Mouse (Mus musculus) liver, embryonic 12.5 days (tissue): ENCODE results near the gene Lrrc4c. TPM values are rescaled to one million over a fixed set of nuclear protein-coding genes. Genes with fewer than 3 reads are reported as not detected.

Source experiments
- ATAC-seq: fragments of 200-750 bp; cut with Nextera tagmentation; 2 replicates; pipeline ENCODE4 v1.8.0; 2017; ENCODE audit warnings: moderate number of reproducible peaks, mild to moderate bottlenecking, moderate library complexity
- H3K27ac ChIP-seq: fragments of 300-500 bp; sonication (generic); 2 replicates; pipeline ENCODE4 v1.5.1; 2016; ENCODE audit warnings: mild to moderate bottlenecking
- H3K27me3 ChIP-seq: fragments of 300-500 bp; sonication (generic); replicated peaks from 2 replicates; pipeline ENCODE4 v1.6.1; 2016; ENCODE audit warnings: mild to moderate bottlenecking, moderate library complexity
- H3K36me3 ChIP-seq: fragments of 300-500 bp; sonication (generic); 2 replicates; pipeline ENCODE4 v1.6.1; 2016; ENCODE audit warnings: mild to moderate bottlenecking, moderate library complexity
- H3K4me1 ChIP-seq: fragments of 300-500 bp; sonication (generic); 2 replicates; pipeline ENCODE4 v1.6.1; 2016
- H3K4me2 ChIP-seq: fragments of 300-500 bp; sonication (generic); 2 replicates; pipeline ENCODE4 v1.6.1; 2016; ENCODE audit warnings: mild to moderate bottlenecking, moderate library complexity
- H3K4me3 ChIP-seq: fragments of 300-500 bp; sonication (generic); 2 replicates; pipeline ENCODE4 v1.5.1; 2016; ENCODE audit warnings: mild to moderate bottlenecking, moderate library complexity
- H3K9ac ChIP-seq: fragments of 300-500 bp; sonication (generic); 2 replicates; pipeline ENCODE4 v1.6.1; 2016; ENCODE audit warnings: mild to moderate bottlenecking, moderate library complexity
- H3K9me3 ChIP-seq: fragments of 300-500 bp; sonication (generic); replicated peaks from 2 replicates; pipeline ENCODE4 v1.6.1; 2016; ENCODE audit warnings: mild to moderate bottlenecking, moderate library complexity
- WGBS: fragments of 180-500 bp; shearing (Covaris S2); methylation state at CpG from one replicate; pipeline ENCODE4 v1.1.7; 2016; ENCODE audit not compliant: insufficient replicate concordance; 5-methylcytosine and 5-hydroxymethylcytosine counted together
- microRNA-seq: library from miRNA; unstranded; fragments of <30 nt; microRNA quantifications from one replicate; pipeline ENCODE4, GENCODE M21; 2017
- polyA plus RNA-seq: library from polyadenylated mRNA; unstranded; fragments of >200 nt; fragmentation: Nextera tagmentation; extraction: Ambion mirVana; gene quantifications from 2 replicates; pipeline ENCODE4 v1.2.1, GENCODE M21; 2016

Lrrc4c gene
- polyA plus RNA-seq, 1 experiment from 2014 or later = 0.20 TPM

- Histone ChIP-seq H3K36me3 (no peaks in the 10 kb centered on the region), H3K4me2 (no peak overlapping the region), H3K27me3 (no peaks in the 10 kb centered on the region), H3K4me3 (no peak overlapping the region), H3K27ac (no peak overlapping the region), H3K9ac (no peak overlapping the region), H3K9me3 (no peaks in the 10 kb centered on the region), H3K4me1 (no peaks in the 10 kb centered on the region)
- 62% methylated on average over 3 of the region's 3 CpGs for WGBS
- no peak for ATAC-seq
Observed at GRCm38 (mm10) chr2:97590563-97590962, 1272.6 kb downstream of the Lrrc4c start.

- H3K27ac ChIP-seq = no peak overlapping the region
- WGBS = 47% methylated on average over 3 of the region's 3 CpGs
- H3K36me3 ChIP-seq = no peaks in the 10 kb centered on the region
- H3K4me1 ChIP-seq = no peaks in the 10 kb centered on the region
- no peak overlapping the region for H3K4me3 ChIP-seq
- no peak for ATAC-seq
- no peak overlapping the region for H3K4me2 ChIP-seq
- H3K27me3 ChIP-seq = no peaks in the 10 kb centered on the region
- no peak overlapping the region for H3K9ac ChIP-seq
- no peaks in the 10 kb centered on the region for H3K9me3 ChIP-seq
Observed at GRCm38 (mm10) chr2:97604182-97604581, 1286.2 kb downstream of the Lrrc4c start.

GRCm38 (mm10) chr2:97604688-97605215, 1286.8 kb downstream of the Lrrc4c start:
- H3K27me3 ChIP-seq = no peaks in the 10 kb centered on the region
- 59% methylated on average over 3 of the region's 3 CpGs for WGBS
- no peak overlapping the region for H3K4me3 ChIP-seq
- no peak overlapping the region for H3K4me2 ChIP-seq
- H3K4me1 ChIP-seq = no peaks in the 10 kb centered on the region
- H3K9me3 ChIP-seq = no peaks in the 10 kb centered on the region
- no peaks in the 10 kb centered on the region for H3K36me3 ChIP-seq
- H3K9ac ChIP-seq = no peak overlapping the region
- no peak overlapping the region for H3K27ac ChIP-seq
- no peak for ATAC-seq

DNA sequence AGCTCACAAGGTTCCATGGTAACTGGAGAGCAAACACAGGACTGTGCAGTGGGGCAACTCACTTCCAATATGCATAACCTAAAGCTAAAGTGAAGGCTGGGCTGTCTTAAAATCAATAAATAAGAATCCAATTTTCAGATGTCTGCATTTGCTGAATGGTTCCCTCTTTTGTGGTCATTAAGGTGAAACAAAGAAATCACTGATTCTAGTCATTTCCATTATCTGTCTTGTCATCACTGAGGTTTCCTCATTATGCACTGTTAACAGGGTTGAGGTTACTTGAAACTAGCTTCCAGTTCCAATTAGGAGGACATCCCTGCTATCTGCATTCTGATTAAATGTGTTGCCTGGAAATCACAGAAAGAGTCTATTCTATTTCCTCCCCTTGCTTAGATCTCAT, 1291.5 kb downstream of the Lrrc4c start:
- no peak for ATAC-seq
- Histone ChIP-seq H3K9ac (no peak overlapping the region), H3K4me1 (no peaks in the 10 kb centered on the region), H3K27ac (no peak overlapping the region), H3K27me3 (no peaks in the 10 kb centered on the region), H3K9me3 (no peaks in the 10 kb centered on the region), H3K4me2 (no peak overlapping the region), H3K4me3 (no peak overlapping the region), H3K36me3 (no peaks in the 10 kb centered on the region)

DNA sequence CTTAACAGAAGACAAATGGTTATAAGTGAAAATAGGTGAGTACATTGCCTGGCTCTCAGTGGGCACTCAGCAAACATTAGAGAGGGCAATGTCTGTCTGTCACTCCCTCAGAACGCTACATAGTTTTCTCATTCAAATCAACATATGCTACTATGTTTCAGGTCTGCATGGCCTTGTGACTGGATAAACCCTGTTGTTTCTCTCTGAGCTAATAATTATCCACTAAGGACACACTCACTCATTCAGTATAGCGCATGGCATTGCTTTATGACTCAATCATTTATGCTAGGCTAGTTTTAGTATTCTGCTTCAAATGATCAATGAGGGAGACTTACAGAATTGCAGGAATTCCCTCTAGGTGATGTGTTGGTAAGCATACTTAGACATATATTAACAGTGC, 1292.6 kb downstream of the Lrrc4c start:
- Histone ChIP-seq H3K4me1 (no peaks in the 10 kb centered on the region), H3K9ac (no peak overlapping the region), H3K9me3 (no peaks in the 10 kb centered on the region), H3K27me3 (no peaks in the 10 kb centered on the region), H3K4me2 (no peak overlapping the region), H3K36me3 (no peaks in the 10 kb centered on the region), H3K27ac (no peak overlapping the region), H3K4me3 (no peak overlapping the region)
- ATAC-seq = no peak
- 62% methylated on average over 2 of the region's 2 CpGs for WGBS

- H3K36me3 ChIP-seq = no peaks in the 10 kb centered on the region
- no peaks in the 10 kb centered on the region for H3K9me3 ChIP-seq
- H3K4me2 ChIP-seq = no peak overlapping the region
- no peaks in the 10 kb centered on the region for H3K4me1 ChIP-seq
- no peak overlapping the region for H3K27ac ChIP-seq
- ATAC-seq = no peak
- no peak overlapping the region for H3K4me3 ChIP-seq
- H3K9ac ChIP-seq = no peak overlapping the region
- 64% methylated on average over 2 of the region's 2 CpGs for WGBS
- no peaks in the 10 kb centered on the region for H3K27me3 ChIP-seq
Observed at GRCm38 (mm10) chr2:97614724-97615123, 1296.8 kb downstream of the Lrrc4c start.

GRCm38 (mm10) chr2:97618589-97618988, 1300.6 kb downstream of the Lrrc4c start:
- no peak overlapping the region for H3K4me3 ChIP-seq
- H3K36me3 ChIP-seq = no peaks in the 10 kb centered on the region
- H3K9me3 ChIP-seq = no peaks in the 10 kb centered on the region
- H3K27me3 ChIP-seq = no peaks in the 10 kb centered on the region
- H3K27ac ChIP-seq = no peak overlapping the region
- no peak overlapping the region for H3K9ac ChIP-seq
- 45% methylated on average over 1 of the region's 1 CpGs for WGBS
- ATAC-seq = no peak
- no peak overlapping the region for H3K4me2 ChIP-seq
- H3K4me1 ChIP-seq = no peaks in the 10 kb centered on the region

DNA sequence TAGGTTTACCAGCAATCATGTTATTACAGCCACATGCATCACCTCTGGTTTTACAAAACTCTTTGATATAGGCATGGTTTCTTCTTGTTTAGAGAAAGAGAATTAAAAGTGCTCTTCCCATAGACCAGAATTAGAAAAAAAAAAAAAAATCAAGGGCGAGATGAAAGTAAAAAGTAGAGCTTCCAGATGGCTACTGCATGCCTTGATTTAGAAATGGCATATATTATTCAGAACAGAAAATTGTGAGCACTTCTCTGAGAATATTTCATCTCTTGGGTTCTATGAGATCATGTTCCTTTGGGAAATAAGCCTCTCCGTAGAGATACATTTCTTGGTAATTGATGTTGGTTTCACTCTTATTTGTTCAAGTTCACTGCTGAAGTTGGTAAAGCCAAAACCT, 1322.0 kb downstream of the Lrrc4c start:
- no peak for ATAC-seq

GRCm38 (mm10) chr2:97641661-97642060, 1323.7 kb downstream of the Lrrc4c start:
- H3K9me3 ChIP-seq = no peaks in the 10 kb centered on the region
- H3K27me3 ChIP-seq = no peaks in the 10 kb centered on the region
- H3K4me1 ChIP-seq = no peaks in the 10 kb centered on the region
- no peak overlapping the region for H3K4me2 ChIP-seq
- ATAC-seq = no peak
- no peak overlapping the region for H3K4me3 ChIP-seq
- H3K36me3 ChIP-seq = no peaks in the 10 kb centered on the region
- H3K9ac ChIP-seq = no peak overlapping the region
- H3K27ac ChIP-seq = no peak overlapping the region

More for the DNA sequence above, 1322.0 kb downstream of the Lrrc4c start:
- H3K4me3 ChIP-seq = no peak overlapping the region
- H3K9me3 ChIP-seq = no peaks in the 10 kb centered on the region
- H3K36me3 ChIP-seq = no peaks in the 10 kb centered on the region
- no peaks in the 10 kb centered on the region for H3K4me1 ChIP-seq
- no peak overlapping the region for H3K9ac ChIP-seq
- H3K27ac ChIP-seq = no peak overlapping the region
- H3K4me2 ChIP-seq = no peak overlapping the region
- WGBS = 67% methylated on average over 2 of the region's 2 CpGs
- H3K27me3 ChIP-seq = no peaks in the 10 kb centered on the region

- Histone ChIP-seq H3K4me3 (no peak overlapping the region), H3K27me3 (no peaks in the 10 kb centered on the region), H3K27ac (no peak overlapping the region), H3K4me1 (no peaks in the 10 kb centered on the region), H3K9ac (no peak overlapping the region), H3K36me3 (no peaks in the 10 kb centered on the region), H3K9me3 (no peaks in the 10 kb centered on the region), H3K4me2 (no peak overlapping the region)
- ATAC-seq = no peak
- 56% methylated on average over 1 of the region's 1 CpGs for WGBS
Observed at GRCm38 (mm10) chr2:97652711-97653110, 1334.7 kb downstream of the Lrrc4c start.

Small RNAs within 50 kb of the gene (microRNA-seq; reads per million reads assigned to microRNA genes)
- not detected for gene Gm44320
